Mouse (Mus musculus) kidney, postnatal 36 days (tissue): ENCODE data around the gene Vps35l.

Experiments
- DNase-seq, 2 experiments: peaks; one replicate each; pipeline ENCODE4 v3.0.0; 2021 to 2022; ENCODE audit warnings: mixed read lengths in 2 of 2

Vps35l gene

DNA sequence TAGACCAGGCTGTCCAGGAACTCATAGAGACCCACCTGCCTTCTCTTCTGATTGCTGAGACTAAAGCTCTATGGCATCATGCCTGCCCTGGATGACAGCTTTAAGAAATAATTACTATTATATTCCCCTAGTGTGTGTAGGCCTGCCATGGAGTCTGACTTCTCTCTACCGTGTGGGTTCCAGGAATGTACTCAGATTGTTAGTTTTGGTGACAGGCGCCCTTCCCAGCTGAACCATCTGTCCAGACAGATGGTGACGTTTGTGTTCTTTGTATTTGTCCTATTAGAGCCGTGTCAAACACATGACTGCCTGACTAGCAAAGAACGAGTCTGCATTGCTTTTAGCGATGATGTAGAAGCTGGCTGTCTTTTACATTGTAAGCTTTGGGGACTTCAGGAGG is 38.5 kb downstream of the Vps35l start:
- DNase-seq: no peak

DNA sequence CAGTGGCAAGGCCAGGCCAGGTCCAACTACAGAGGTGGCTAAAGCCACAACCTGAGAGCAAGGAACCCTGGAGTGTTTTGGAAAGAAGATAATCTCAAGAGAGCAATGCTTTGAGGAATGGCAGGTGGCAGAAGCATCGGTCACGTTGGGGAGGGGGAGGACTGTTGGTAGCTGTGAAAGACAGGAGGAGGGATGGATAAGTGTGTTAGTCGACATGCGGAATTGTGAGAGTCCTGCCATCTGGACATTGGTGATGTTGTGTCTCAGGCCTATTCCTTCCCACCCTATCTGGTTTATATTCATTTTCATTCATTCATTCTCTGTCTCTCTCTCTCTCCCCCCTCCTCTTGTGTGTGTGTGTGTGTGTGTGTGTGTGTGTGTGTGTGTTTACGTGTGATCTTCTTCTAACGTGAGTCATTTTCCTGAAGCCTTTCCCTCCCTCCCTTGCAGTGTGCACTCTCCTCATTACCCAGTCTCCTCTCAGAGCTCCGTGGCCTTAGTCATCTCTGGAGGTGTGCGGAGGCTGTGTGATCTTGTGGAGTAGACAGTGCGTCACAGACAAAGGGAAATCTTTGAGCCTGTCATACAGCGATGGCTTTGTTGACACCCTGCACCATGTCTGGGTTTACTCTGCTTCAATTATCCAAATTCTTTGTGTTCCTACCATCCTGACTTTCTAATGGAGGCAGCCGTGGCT is 43.4 kb downstream of the Vps35l start:
- DNase-seq: no peak

DNA sequence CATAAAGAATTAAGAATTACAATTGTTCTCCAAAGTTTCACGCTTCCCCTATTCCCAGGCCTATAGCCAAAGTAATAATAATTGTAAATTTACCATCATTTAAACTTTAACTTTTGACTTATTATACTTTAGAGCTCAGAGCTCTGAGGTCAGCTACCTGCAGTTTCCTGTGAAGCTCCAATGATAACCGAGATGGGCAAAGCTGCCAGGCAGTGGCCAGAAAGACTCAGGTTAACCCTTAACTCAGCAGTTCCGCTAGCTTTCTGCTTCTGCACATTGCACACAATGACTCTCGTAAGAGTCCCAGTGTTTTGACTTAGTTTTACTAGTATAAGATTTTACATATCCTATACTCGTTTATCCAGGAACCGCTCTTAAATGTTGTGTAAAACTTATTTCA is 46.1 kb downstream of the Vps35l start:
- DNase-seq: peak; percentile 44 to 61

DNA sequence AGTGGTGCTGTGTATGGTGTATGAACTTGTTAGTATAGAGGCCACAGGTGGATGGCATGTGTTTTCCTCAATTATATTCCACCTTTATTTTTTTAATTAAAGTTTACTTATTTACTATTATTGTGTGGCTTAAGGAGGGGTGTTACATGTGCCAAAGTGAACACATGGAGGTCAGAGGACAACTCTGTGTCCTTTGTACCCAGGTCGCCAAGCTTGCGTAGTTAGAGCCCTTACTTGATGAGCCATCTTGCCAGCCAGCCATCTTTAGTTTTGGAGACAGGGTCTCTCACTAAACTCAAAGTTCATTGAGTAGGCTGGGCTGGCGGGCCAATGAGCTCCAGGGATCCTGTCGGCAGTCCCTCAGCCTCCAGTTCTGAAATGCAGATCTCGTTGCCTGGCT is 47.3 kb downstream of the Vps35l start:
- DNase-seq: peak in 1 of 2 experiments; percentile 39

DNA sequence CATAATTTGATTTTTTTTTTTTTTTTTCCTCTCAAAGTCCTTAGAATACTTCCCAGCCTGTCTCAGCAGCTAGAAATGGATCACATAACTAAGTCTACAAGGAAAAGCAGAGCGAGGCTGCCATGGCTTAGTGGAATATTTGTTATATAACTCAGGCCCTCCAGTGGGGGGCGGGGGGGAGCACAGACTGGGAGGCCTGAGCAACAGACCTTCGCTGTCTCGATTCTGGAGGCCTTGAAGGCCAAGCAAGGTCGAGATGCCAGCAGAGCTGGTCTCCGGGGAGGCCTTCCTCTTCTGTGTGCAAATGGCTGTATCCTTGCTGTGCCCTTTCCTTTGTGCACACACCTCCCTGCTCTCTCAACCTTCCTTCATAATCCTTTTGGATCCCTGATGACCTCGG is 48.5 kb downstream of the Vps35l start:
- no peak for DNase-seq

DNA sequence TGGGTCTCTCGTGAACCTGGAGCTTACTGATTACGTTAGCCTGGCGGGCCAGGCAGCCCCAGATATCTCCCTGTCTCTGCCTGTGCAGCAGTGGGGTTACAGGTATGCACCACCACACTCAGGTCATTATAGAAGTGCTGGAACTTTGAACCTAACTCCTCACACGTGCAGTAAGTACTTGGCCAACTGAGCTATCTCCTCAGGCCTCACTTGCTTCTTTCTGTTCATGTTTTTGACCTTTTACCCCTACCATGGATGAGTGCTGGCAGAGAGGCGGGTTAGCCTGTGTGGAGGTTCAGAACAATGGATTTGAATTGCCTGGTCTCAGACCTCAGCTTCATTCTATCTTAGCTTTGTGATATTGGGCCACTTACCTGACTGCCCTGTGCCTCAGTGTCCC is 50.3 kb downstream of the Vps35l start:
- DNase-seq: peak; percentile 43 to 44

DNA sequence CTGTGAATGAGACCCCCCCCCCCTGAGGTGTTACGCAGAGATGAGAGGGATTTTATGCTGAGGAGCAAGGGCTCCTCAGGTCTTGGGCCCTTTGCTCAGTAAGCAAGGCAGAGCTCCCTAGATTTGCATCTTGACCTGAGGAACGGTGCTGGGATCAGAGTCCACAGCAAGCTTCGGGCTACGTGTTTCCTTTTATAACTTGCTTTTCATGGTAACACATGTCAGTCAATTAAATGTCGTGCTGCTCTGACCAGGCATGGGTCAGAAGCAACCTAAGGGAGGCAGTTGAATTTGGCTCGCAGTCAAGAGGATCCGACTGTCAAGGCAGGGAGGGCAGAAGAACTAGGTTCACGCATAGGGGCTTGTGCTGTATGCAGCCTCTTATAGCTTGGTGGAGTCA is 53.9 kb downstream of the Vps35l start:
- peak; percentile 53 to 57 for DNase-seq

DNA sequence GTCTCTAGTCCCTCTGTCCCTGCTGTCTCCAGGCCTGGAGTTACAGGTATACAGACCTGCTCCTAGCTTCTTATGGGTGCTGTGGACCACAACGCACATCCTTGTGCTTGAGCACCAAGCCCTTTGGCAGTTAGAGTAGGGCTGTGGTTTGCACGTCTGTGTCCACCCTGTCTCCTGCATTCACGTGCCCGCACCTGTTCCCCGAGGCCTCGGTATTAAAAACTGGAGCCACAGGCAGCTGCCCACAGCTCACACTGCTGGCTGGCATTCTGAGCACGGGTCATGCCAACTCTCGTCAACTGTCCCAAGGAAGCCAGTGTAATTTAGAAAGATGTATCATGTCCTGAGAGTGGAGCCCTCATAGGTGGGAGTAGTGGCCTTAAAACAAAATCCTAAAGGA is 55.8 kb downstream of the Vps35l start:
- DNase-seq: no peak

DNA sequence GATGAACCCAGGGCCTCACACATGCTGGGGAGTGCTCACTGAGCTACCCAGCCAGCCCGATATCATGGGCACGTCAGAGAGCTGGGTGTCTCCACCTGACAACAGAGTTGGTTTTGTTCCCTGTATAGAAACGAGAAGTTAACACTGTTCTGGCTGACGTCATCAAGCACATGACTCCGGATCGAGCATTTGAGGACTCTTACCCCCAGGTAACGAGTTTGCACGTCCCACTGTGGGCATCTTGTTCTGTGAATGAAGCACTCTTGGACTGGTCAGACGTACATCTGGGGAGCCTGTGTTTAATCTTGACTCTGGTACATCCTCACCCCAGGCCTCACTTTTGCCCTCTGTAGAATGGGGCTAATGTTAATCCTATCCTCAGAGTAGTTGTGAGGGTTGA is 56.8 kb downstream of the Vps35l start:
- no peak for DNase-seq

DNA sequence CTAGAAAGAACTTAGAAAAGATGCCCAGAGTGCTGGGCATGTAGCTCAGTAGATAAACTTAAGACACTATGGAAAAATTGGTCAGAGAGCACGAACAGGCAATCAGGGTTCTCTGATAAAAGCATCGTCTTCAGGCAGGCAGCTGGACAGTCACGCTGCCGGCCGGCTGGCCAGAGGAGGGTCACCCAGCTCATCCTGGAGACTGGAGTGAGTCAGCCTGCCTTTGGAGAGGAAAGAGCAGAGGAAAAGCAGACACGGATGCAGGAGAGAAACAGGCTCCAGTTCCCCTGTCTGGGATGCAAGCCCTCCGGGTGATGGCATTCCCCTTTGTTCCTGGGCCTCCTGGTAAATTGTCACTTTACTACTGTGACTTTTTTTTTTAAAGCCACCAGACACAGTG is 57.6 kb downstream of the Vps35l start:
- DNase-seq: no peak

DNA sequence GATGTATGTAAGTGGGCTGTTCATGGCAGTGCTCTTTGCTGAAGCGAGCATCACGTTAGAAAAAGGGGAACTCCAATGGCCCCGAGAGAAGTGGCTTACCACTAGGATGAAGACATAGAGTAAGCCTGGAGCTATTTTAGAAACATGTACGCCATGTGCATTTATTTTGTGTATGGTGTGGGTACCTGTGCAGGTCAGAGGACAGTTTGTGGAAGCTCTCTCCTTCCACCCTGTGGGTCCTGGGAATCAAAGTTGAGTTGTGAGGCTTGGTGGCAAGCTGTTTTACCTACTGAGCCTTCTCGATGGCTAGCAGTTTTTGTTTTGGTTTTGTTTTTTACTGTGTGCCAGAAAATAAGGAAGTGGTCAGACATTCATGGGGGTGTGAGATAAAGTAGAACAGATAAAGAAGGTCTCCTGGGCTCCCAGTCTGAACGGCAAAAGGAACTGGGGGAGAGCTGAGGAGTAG is 58.1 kb downstream of the Vps35l start:
- DNase-seq: no peak

DNA sequence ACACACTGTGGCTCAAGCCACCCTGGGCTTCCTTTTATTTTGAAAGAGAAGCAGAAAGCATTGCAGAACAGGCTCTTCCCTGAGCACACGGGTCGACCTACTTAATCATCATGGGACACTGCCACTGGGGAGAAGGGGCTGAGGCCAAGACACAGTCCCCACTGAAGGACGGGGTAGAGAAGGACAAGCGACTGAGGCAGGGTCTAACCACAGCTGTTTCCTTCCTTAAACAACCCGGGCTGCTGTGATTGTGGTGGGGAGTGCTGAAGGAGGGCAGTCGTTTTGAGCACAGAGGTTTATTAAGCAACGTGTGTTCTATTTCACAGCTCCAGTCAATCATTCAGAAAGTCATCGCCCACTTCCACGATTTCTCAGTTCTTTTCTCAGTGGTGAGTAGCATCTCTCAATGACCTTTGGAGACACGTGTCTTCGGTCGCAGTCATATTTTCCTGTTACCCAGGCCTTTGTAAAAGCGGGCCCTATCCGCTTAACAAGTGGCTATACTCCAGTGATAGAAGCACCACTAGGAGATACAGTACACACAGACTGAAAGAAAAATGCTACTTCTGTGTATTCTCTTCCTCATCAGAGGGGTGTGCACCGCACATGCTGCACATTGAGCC is 60.2 kb downstream of the Vps35l start:
- DNase-seq: no peak

DNA sequence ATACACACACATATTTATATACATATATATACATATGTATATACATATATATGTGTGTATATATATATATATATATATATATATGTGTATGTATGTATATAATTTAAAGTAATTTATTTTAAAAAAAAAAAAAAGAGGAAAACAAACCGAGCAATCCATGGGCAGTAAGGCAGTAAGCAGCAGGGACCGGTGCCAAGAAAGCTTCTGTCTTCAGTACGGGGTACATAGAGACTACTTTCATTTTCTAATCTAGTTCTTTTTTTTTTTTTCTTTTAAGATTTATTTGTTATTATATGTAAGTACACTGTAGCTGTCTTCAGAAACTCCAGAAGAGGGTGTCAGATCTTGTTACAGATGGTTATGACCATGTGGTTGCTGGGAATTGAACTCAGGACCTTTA is 61.8 kb downstream of the Vps35l start:
- DNase-seq: peak; percentile 33 to 70

DNA sequence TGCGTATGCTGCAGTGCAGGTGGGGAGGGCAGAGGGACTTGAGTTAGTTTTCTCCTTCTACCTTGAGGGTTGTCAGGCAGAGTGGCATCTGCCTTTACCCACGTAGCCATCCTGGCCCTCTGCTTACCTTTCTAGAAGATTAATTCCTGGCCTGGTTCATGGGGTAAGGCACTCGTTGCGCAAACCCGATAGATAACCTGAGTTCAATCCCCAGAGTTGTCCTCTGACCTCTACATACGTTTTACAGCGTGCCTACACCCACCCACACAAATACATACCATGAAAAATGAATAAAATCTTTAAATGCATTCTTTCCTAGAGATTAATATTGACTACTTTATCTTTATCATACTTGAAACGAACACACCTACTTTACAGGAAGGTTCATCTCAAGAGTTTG is 63.4 kb downstream of the Vps35l start:
- no peak for DNase-seq

DNA sequence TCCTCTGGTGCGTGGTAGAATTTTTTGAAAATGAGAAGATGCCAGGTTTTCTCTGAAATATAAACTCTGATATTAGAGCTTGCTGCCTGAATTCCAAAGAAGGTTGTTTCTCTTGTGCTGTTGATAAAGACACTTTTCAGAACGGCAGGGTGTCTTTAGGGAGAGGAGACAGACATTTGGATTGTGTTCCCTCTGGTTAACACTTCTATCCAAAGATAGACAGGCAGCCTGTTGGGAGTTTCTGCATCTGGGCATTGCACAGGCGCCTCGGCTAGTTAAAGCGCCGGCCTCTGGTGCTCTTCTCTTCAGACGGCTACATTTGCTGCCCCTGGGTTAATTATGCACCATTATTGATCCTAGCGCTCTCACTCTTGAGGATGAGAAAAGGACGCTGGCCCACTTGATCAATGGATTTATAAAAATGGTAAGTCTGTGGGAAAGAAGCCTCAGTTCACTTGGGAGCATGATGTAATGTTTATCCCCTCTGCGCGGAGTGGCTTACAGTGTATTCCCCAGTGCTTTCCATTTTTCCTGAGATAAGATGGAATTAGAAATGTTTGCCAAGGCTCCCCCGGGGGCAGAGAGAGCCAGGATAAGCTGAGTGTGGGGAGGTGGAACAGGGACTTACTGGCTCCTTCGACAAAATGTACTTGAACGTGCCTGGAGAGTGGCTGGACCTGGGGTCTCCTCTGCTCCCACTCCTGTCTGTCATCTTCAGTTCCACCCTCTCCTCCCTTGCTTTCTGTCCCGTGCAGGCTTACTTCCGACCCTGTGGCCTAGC is 66.8 kb downstream of the Vps35l start:
- no peak for DNase-seq

DNA sequence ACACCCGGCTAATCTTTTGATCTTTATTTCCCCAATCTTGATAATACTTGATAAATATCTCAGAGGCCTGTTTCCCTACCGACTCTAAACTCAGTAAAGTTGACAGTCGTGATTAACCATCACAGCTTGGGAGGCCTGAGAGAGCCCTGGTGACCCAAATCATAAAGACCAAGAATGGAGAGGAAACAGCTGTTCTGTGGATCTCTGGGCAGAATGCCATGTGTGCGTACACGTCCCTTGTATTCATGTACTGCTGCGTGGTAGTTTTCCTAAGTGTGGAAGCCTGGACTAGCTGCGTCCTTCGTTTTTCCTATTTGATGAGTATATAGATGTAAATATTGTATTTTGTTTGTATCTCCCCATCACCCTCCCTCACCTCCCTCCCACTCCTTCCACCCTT is 67.9 kb downstream of the Vps35l start:
- peak; percentile 40 to 45 for DNase-seq

DNA sequence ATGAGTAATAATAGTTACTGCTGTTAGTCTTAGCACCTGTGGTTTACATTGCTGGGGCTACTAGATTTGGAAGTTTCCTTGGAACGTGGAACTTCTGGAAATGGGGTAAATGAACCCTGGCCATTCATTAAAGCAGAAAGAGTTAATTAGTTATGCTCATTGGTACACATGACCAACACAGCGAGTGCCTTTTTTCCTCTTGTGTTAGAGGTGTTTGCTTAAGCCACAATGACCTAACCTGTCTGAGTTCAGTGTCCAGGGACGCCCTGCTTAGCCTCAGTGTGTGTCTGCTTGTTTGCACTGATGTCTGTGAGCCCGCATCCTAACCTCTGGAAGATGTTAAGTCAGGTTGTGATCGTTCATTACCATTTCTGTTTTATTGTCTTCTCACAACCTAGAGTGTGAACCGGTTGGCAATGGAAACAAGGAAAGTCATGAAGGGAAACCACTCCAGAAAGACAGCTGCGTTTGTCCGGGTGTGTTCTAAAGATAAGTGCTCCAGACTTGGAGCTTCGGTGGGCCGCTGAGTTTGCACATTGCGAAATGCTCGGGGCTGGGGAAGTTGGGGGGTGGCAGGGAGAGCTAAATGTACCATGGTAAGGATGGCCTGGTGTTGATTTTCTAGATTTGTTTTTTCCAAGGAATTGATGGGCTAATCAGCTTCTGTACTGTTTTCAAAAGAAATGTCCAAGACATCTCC is 71.5 kb downstream of the Vps35l start:
- peak; percentile 20 to 27 for DNase-seq

DNA sequence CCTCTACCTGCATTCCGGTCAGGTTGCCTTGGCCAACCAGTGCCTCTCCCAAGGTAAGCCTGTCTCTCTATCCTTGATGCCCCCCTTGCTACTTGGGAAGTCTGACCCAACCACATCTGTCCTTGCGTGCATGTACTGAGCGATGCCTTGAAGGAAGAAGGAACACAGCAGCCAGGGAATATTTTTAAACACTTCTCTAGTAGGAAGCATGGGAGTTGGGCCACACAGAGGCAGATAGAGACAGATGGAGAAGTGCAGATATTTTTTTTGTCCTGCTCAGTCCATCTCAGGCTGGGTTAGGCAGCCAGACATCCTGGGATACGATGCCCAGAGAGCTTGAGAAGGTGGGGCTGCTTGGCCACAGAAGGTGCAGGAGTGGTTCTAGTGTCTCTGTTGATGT is 73.6 kb downstream of the Vps35l start:
- no peak for DNase-seq

DNA sequence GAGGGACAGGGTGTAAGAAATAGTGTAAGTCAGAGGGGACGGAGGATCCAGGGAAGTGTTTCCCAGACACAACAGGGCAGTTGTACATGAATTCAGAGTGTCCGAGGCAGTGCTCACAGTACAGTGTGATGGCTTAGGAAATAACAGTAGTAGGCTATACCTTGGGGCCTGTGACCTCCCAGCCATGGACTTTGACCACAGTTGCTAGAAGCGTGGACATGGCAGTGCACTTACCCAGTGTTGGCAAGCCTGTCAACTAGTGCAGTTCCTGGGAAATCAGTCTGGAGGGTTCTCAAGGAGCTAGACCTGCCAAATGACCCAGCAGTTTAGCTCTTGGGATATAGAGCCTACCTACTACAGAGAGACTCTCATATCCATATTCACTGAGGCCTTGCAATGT is 76.2 kb downstream of the Vps35l start:
- peak; percentile 48 to 66 for DNase-seq

DNA sequence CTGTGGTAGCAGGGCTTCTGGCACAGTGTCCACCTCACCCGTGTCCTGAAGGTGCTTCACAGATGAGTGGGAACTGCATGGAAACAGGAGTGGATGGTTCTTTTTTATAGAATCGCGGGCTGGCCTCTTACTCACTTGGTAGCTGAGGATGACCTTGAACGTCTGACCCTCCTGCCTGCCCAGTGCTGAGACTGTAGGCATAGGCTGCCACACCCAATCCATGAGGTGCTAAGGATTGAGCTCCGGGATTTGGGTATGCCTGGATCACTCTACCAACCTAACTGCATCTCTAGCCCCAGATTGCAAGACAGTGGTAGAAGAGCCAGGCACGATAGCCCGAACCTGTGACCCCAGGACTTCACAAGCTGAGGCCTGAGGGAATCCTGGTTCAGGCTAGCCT is 77.7 kb downstream of the Vps35l start:
- no peak for DNase-seq

DNA sequence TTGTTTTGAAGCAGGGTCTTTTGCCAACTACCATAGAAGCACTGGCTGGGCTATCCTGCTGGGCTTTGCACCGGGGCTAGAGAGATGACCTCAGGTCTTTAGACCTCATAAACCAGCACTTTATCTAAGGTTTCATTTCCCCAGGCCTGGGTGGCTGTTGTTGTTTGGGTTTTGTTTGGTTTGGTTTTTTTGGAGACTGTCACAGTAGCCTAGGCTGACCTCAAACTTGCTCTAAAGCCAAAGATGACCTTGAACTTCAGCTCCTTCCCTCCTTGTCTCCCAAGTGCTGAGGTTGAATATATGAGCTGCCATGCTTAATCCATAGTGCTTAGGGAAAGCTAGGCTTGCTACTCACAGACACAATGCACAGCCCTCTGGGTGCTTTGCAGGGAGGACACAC is 79.6 kb downstream of the Vps35l start:
- DNase-seq: no peak

DNA sequence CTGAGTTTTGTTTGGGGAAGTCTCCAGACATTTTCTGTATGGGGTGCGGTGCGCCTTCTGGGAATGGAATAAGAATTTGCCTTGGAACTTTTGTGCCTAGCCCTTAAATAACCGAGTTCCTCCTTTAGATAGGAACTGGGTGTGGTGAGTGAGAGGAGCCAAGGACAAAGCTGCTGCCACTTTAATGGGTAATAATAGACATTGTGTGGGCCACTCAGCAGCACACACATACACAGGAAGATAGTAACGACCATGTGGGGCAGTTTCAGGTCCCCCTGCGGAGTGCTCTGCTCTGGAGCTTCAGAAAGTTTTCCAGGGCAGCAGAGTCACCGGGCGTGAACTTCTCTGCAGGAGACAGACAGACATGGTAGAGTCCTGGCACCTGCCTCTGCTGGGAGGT is 81.3 kb downstream of the Vps35l start:
- DNase-seq: peak; percentile 20 to 33

DNA sequence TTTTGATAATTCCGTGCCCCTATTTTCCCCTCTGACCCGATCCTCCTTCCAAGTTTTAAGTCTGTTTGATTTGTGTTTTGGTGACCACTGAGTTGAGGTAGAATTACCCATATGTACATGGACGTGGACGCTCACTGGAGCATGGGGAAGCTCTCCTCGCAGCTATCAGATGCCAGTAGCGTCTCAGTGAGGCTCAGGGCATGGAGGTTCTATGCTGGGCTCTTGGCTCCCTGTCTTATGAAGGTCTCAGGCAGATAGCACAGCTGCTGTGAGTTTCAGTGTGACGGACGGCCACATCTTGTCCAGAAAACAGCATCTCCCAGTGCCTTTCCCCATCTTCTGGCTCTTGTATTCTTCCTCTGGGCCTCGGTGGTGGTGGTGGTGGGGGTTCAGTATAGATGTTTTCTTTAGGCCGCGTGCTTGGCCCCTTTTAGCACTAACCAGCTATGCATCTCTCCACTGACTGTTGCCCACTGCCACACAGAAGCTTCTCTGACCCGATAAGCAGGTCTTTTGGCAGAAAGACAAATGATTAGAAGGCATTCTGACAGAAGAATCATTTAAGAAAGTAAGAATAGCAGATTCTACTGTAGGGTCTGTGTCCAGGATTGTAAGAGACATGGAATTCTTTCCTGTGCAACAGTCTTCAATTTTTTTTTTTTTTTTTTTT is 82.0 kb downstream of the Vps35l start:
- no peak for DNase-seq
